Mouse (Mus musculus) neural tube, embryonic 14.5 days (tissue): ENCODE results near the gene Bend3. TPM values are rescaled to one million over a fixed set of nuclear protein-coding genes. Genes with fewer than 3 reads are reported as not detected.

Experiments
- ATAC-seq: fragments of 200-750 bp; cut with Nextera tagmentation; 2 replicates; pipeline ENCODE4 v1.8.0; 2017; ENCODE audit warnings: low read depth, mild to moderate bottlenecking, moderate TSS enrichment, moderate library complexity
- H3K27ac ChIP-seq: fragments of 300-500 bp; sonication (generic); 2 replicates; pipeline ENCODE4 v1.5.1; 2014; ENCODE audit warnings: low read depth, mild to moderate bottlenecking, control low read depth, low read length, moderate library complexity, mixed read lengths
- H3K27me3 ChIP-seq: fragments of 300-500 bp; sonication (generic); 2 replicates; pipeline ENCODE4 v1.6.1; 2014; ENCODE audit warnings: low read length; ENCODE audit not compliant: control insufficient read depth, insufficient read depth
- H3K36me3 ChIP-seq: fragments of 300-500 bp; sonication (generic); 2 replicates; pipeline ENCODE4 v1.6.1; 2014; ENCODE audit warnings: low read length, mixed read lengths; ENCODE audit not compliant: control insufficient read depth, insufficient read depth
- H3K4me1 ChIP-seq: fragments of 300-500 bp; sonication (generic); 2 replicates; pipeline ENCODE4 v1.6.1; 2014; ENCODE audit warnings: low read length; ENCODE audit not compliant: control insufficient read depth, insufficient read depth
- H3K4me2 ChIP-seq: fragments of 300-500 bp; sonication (generic); 2 replicates; pipeline ENCODE4 v1.6.1; 2014; ENCODE audit warnings: mild to moderate bottlenecking, low read depth, low read length, control low read depth
- H3K4me3 ChIP-seq: fragments of 300-500 bp; sonication (generic); 2 replicates; pipeline ENCODE4 v1.5.1; 2014; ENCODE audit warnings: low read depth, low read length, control low read depth, mixed read lengths
- H3K9ac ChIP-seq: fragments of 300-500 bp; sonication (generic); replicated peaks from 2 replicates; pipeline ENCODE4 v1.6.1; 2014; ENCODE audit warnings: low read depth, mild to moderate bottlenecking, control low read depth, low read length, mixed read lengths
- H3K9me3 ChIP-seq: fragments of 300-500 bp; sonication (generic); 2 replicates; pipeline ENCODE4 v1.6.1; 2016; ENCODE audit warnings: low read length; ENCODE audit not compliant: control insufficient read depth
- WGBS: fragments of 180-500 bp; shearing (Covaris S2); extraction: QIAGEN DNeasy Blood & Tissue Kit; methylation state at CpG from one replicate; pipeline ENCODE4 v1.1.7; 2014; 5-methylcytosine and 5-hydroxymethylcytosine counted together
- polyA plus RNA-seq: library from polyadenylated mRNA; unstranded; fragments of >200 nt; fragmentation: Nextera tagmentation; extraction: Ambion mirVana; gene quantifications from 2 replicates; pipeline ENCODE4 v1.2.1, GENCODE M21; 2014

Bend3 gene
- polyA plus RNA-seq, 1 experiment from 2014 or later: 3.8 TPM

DNA sequence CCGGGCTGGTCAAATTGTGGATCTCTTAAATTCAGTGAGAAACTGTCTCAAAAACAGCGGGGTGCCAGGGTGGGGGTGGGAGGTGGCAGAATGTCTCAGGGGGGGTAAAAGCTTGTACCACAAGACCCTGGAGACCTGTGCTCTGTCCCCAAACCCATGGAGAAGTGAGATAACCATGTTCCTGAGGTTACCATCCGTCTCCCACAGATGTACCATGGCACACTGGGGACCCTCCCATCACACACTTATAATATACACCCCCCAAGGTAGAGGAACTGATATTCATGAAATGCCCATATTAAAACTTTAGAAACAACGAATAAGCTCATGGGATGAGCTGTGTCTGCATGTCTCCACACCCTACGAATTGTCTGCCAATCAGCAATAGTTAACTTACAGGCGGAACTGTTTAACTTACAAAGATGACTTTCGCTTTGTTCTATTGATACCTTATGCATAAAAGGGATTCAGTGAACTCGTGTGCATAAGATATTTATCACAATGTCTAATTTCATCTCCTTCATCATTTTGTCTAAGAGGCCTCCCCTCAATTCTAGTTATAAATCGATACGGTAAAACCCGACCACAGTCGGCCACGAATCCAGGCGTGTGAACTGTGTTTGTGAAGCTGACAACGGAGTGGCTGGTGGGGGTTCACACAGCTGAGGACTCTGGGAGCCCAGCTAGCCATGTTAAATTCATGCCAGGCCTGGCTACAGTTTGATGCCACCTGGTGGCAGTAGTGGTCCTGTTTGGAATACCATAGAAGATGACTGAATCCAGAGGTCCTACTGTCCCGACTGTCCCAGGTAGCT lies 26.6 kb upstream of the Bend3 start:
- H3K4me3 ChIP-seq: no peak overlapping the region; the same call in 1 of the 2 replicates
- WGBS: 24% methylated on average over 16 of the region's 16 CpGs

DNA sequence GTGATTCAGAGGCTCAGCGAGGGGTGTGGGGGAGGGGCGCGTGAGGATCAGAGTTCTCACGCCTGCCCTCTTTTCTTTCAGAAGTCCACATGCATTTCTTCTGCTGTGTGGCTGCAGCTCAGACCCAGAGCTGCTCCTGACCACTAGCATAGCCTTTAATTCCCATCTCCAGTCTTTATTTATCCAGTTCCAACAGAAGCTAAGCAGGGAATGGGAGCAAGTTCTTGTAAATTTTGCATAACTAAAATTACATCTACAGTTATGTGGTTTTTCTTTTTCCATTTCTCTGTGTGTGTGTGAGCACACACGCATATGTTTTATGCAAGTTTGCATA lies 26.0 kb upstream of the Bend3 start:
- no peak overlapping the region for H3K9ac ChIP-seq
- no peaks in the 10 kb centered on the region for H3K27me3 ChIP-seq
- no peak overlapping the region for H3K27ac ChIP-seq
- no peaks in the 10 kb centered on the region for H3K9me3 ChIP-seq
- 19% methylated on average over 5 of the region's 5 CpGs for WGBS
- no peak overlapping the region; the same call in 1 of the 2 replicates for H3K4me3 ChIP-seq
- H3K4me1 ChIP-seq: no peaks in the 10 kb centered on the region
- H3K4me2 ChIP-seq: peak overlapping the region; percentile 29
- no peak for ATAC-seq
- H3K36me3 ChIP-seq: no peaks in the 10 kb centered on the region

More for the DNA sequence above, 26.6 kb upstream of the Bend3 start:
- Histone ChIP-seq H3K4me2 (peak overlapping the region; percentile 29), H3K36me3 (no peaks in the 10 kb centered on the region), H3K9ac (no peak overlapping the region), H3K27me3 (no peaks in the 10 kb centered on the region), H3K9me3 (no peaks in the 10 kb centered on the region), H3K4me1 (no peaks in the 10 kb centered on the region), H3K27ac (no peak overlapping the region)
- peak; percentile 97 for ATAC-seq

DNA sequence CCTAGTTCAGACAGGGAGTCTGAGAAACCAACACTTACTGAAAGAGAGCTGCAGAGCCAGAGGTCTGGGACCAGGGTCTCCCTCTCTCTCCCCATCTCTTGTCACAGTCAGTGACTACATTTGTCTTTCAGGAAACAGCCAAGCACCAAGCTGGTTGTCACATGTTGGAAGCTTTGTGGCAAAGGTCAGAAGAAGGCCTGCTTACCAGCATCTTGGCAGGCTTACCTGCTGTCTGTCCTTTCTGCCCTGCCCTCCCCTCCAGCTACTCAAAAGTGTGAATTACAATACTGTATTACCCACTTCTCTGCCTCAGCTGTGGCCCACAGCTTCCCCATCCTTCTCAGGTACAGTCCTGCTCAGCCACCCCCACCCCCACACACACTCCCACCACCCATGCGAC lies 24.4 kb upstream of the Bend3 start:
- WGBS: 94% methylated on average over 1 of the region's 1 CpGs
- no peak for ATAC-seq
- no peaks in the 10 kb centered on the region for H3K27me3 ChIP-seq
- H3K27ac ChIP-seq: no peak overlapping the region
- H3K9me3 ChIP-seq: no peaks in the 10 kb centered on the region
- H3K36me3 ChIP-seq: no peaks in the 10 kb centered on the region
- no peaks in the 10 kb centered on the region for H3K4me1 ChIP-seq
- H3K9ac ChIP-seq: no peak overlapping the region
- H3K4me3 ChIP-seq: no peak overlapping the region
- no peak overlapping the region for H3K4me2 ChIP-seq

DNA sequence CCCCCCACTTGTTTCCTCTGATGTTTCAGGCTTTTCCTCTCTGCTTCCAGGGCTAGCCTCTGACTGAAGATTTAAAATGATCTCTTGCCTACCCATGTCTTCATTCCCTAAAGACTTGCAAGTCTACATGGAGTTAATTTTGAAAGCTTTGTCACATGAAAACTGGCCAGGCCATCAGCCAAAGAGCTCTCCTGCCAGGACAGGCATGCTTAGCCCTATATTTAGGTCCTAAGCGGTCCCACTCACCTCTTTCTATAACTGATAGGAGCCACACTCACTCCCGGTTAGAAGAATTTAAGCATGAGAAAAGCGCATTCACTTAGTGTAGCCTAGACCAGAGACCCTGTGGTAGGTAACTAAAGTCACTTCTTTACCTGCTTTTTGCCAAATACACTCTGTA lies 24.0 kb upstream of the Bend3 start:
- no peaks in the 10 kb centered on the region for H3K36me3 ChIP-seq
- H3K9ac ChIP-seq: no peak overlapping the region
- H3K4me3 ChIP-seq: no peak overlapping the region
- H3K4me2 ChIP-seq: no peak overlapping the region
- 95% methylated on average over 3 of the region's 3 CpGs for WGBS
- no peaks in the 10 kb centered on the region for H3K4me1 ChIP-seq
- no peaks in the 10 kb centered on the region for H3K27me3 ChIP-seq
- H3K27ac ChIP-seq: no peak overlapping the region
- H3K9me3 ChIP-seq: no peaks in the 10 kb centered on the region
- no peak for ATAC-seq

DNA sequence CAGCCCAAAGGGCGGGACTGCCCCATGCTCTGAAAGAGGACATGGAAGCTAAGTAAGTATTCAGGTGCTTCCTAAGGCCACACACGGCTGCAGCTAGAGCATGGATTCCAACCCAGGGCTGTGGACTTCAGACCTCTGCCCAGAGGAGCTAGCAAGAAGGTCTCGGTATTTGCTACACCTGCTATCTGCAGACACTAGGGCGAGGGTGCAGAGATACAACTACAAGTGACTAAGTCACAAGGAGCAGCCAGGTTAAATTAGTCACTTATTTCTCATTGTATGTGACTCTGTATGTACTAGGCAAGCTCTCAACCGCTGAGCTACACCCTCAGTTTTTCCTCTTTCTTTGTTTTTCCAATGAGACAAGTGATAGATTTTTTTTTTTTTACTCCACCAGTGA lies 15.8 kb upstream of the Bend3 start:
- Histone ChIP-seq H3K27me3 (no peaks in the 10 kb centered on the region), H3K4me3 (no peak overlapping the region), H3K4me1 (no peaks in the 10 kb centered on the region), H3K9ac (no peak overlapping the region), H3K27ac (no peak overlapping the region), H3K4me2 (no peak overlapping the region), H3K36me3 (no peaks in the 10 kb centered on the region), H3K9me3 (no peaks in the 10 kb centered on the region)
- WGBS: 93% methylated on average over 5 of the region's 5 CpGs
- ATAC-seq: no peak

DNA sequence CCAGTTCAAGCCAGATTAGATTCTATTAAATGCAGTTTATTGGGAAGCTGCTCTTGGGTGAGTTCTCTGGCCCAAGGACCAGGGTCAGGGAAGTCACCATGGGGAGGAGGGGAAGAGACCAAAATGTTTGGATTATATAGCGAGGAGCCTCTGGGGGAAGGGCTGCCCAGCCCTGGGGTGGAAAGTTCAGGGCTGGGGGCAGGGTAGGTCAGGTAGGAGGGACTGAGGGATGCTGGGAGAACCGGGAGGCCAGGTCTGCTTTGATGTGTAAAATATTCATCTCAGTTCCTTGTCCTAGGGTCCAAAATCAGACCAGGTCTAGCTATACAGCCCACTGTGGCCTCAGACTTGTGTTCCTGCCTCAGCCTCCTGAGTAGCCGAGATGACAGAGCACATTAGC lies 15.4 kb upstream of the Bend3 start:
- Histone ChIP-seq H3K9ac (no peak overlapping the region), H3K27ac (no peak overlapping the region), H3K36me3 (no peaks in the 10 kb centered on the region), H3K27me3 (no peaks in the 10 kb centered on the region), H3K4me1 (no peaks in the 10 kb centered on the region), H3K9me3 (no peaks in the 10 kb centered on the region), H3K4me3 (no peak overlapping the region), H3K4me2 (no peak overlapping the region)
- WGBS: 71% methylated on average over 3 of the region's 3 CpGs
- no peak for ATAC-seq

DNA sequence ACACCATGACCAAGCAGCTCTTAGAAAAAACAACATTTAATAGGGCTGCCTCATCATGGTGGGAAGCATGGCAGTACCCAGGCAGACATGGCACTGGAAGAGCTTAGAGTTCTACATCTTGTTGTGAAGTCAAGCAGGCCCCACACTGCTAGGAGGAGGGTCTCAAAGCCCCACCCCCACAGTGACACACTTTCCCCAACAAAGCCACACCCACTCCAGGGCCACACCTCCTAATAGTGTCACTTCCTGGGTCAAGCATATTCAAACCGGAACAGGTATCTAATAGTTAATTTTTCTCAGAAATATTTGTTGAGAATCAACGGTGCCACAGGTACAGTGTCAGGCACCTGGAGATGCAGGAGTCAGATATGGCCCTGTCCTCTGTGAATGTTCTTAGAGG lies 12.4 kb upstream of the Bend3 start:
- Histone ChIP-seq H3K36me3 (no peaks in the 10 kb centered on the region), H3K9me3 (no peaks in the 10 kb centered on the region), H3K27ac (no peak overlapping the region), H3K9ac (no peak overlapping the region), H3K27me3 (no peaks in the 10 kb centered on the region), H3K4me2 (no peak overlapping the region), H3K4me3 (no peak overlapping the region), H3K4me1 (no peaks in the 10 kb centered on the region)
- 95% methylated on average over 2 of the region's 2 CpGs for WGBS
- no peak for ATAC-seq

- ATAC-seq: no peak
- 35% methylated on average over 13 of the region's 13 CpGs for WGBS
Measured at GRCm38 (mm10) chr10:43467659-43468058, 11.0 kb upstream of the Bend3 start.

GRCm38 (mm10) chr10:43468293-43468692 lies 10.3 kb upstream of the Bend3 start:
- ATAC-seq: no peak
- no peaks in the 10 kb centered on the region for H3K9me3 ChIP-seq
- H3K36me3 ChIP-seq: no peaks in the 10 kb centered on the region
- no peak overlapping the region for H3K27ac ChIP-seq
- no peaks in the 10 kb centered on the region for H3K4me1 ChIP-seq
- 92% methylated on average over 6 of the region's 6 CpGs for WGBS
- no peaks in the 10 kb centered on the region for H3K27me3 ChIP-seq
- no peak overlapping the region for H3K4me3 ChIP-seq
- no peak overlapping the region for H3K4me2 ChIP-seq
- H3K9ac ChIP-seq: no peak overlapping the region

More at GRCm38 (mm10) chr10:43467659-43468058, 11.0 kb upstream of the Bend3 start:
- Histone ChIP-seq H3K4me2 (no peak overlapping the region), H3K4me3 (no peak overlapping the region), H3K4me1 (no peaks in the 10 kb centered on the region), H3K27me3 (no peaks in the 10 kb centered on the region), H3K9ac (no peak overlapping the region), H3K36me3 (no peaks in the 10 kb centered on the region), H3K9me3 (no peaks in the 10 kb centered on the region), H3K27ac (no peak overlapping the region)
